ENCODE assay signal across 9 mouse cellular contexts in genomic region chr4:135154089-135154949, GRCm38 (mm10). TPM values are rescaled to one million over a fixed set of nuclear protein-coding genes. Genes with fewer than 3 reads are reported as not detected.
DNase-seq lines count a peak whose midpoint lies in the region; ATAC-seq and TF ChIP-seq lines count a peak whose summit lies in the region.
"Had no signal": no experiment of that assay in that cellular context is flagged by ENCODE, and none has a peak within 500 bp of the region (broad histone marks: within the 10 kb centered on the region; RNA-seq: fewer than 3 reads in every experiment).

No protein-coding gene starts in this region.

- DNase-seq in embryo, embryonic 10.5 days (ENCODE audit: low spot score): peak; percentile 60
- DNase-seq in embryo, embryonic 11 days: no peak
- peak; percentile 60 for DNase-seq in midbrain, embryonic 14.5 days
- DNase-seq in limb, embryonic 14.5 days (ENCODE audit: low spot score): no peak
- DNase-seq in thymus, postnatal 25 days: peak; percentile 42
- DNase-seq in hindbrain, embryonic 14.5 days (ENCODE audit: low spot score): no peak
- no peak for DNase-seq in lung, postnatal 10 days

- no peaks in the 10 kb centered on the region for H3K4me1 ChIP-seq in midbrain, embryonic 14.5 days (ENCODE audit: control insufficient read depth, insufficient read depth, low read length)
- peaks cover 11% of the 10 kb centered on the region; the same call in 1 of the 2 replicates for H3K4me1 ChIP-seq in midbrain, embryonic 15.5 days
- peaks cover 55% of the 10 kb centered on the region for H3K4me1 ChIP-seq in limb, embryonic 14.5 days (ENCODE audit: control insufficient read depth, insufficient read depth, low read length)
- no peaks in the 10 kb centered on the region for H3K4me1 ChIP-seq in hindbrain, embryonic 14.5 days (replicated peaks; ENCODE audit: control insufficient read depth, insufficient read depth, low read length)

- no peak overlapping the region for H3K4me3 ChIP-seq in midbrain, embryonic 14.5 days (replicated peaks; ENCODE audit: low read depth, low read length)
- H3K4me3 ChIP-seq in midbrain, embryonic 15.5 days: no peak overlapping the region
- H3K4me3 ChIP-seq in limb, embryonic 14.5 days (replicated peaks; ENCODE audit: low read length): peak overlapping the region; percentile 50
- H3K4me3 ChIP-seq in hindbrain, embryonic 14.5 days (replicated peaks; ENCODE audit: low read length): no peak overlapping the region

- no peak for ATAC-seq in midbrain, embryonic 14.5 days (ENCODE audit: low FRiP score, low TSS enrichment)
- ATAC-seq in midbrain, embryonic 15.5 days (replicated peaks): no peak
- no peak for ATAC-seq in limb, embryonic 14.5 days (ENCODE audit: low FRiP score, low read depth)
- ATAC-seq in hindbrain, embryonic 14.5 days (ENCODE audit: low FRiP score): no peak

- no peak overlapping the region for H3K4me2 ChIP-seq in midbrain, embryonic 14.5 days (ENCODE audit: low read length)
- no peak overlapping the region for H3K4me2 ChIP-seq in midbrain, embryonic 15.5 days
- H3K4me2 ChIP-seq in limb, embryonic 14.5 days (replicated peaks; ENCODE audit: low read depth, low read length, severe bottlenecking): peak overlapping the region; percentile 60
- no peak overlapping the region for H3K4me2 ChIP-seq in hindbrain, embryonic 14.5 days (replicated peaks)

- no peak for TF ChIP-seq POLR2A in limb, embryonic 14.5 days (IDR thresholded peaks at IDR 0.05; ENCODE audit: borderline replicate concordance, extremely low read depth, insufficient read depth, insufficient read length)

- no peaks in the 10 kb centered on the region for H3K9me3 ChIP-seq in midbrain, embryonic 14.5 days (ENCODE audit: control insufficient read depth, low read length)
- H3K9me3 ChIP-seq in midbrain, embryonic 15.5 days: no peaks in the 10 kb centered on the region
- no peaks in the 10 kb centered on the region for H3K9me3 ChIP-seq in limb, embryonic 14.5 days (ENCODE audit: control insufficient read depth, low read length)
- H3K9me3 ChIP-seq in hindbrain, embryonic 14.5 days (ENCODE audit: control insufficient read depth, low read length): no peaks in the 10 kb centered on the region

- H3K36me3 ChIP-seq in midbrain, embryonic 14.5 days (ENCODE audit: control insufficient read depth, insufficient read depth, low read length): no peaks in the 10 kb centered on the region
- H3K36me3 ChIP-seq in midbrain, embryonic 15.5 days (replicated peaks): no peaks in the 10 kb centered on the region
- H3K36me3 ChIP-seq in limb, embryonic 14.5 days (ENCODE audit: control insufficient read depth, insufficient read depth, low read length): no peaks in the 10 kb centered on the region
- H3K36me3 ChIP-seq in hindbrain, embryonic 14.5 days (replicated peaks; ENCODE audit: control insufficient read depth, insufficient read depth): no peaks in the 10 kb centered on the region

- no peak overlapping the region for H3K9ac ChIP-seq in midbrain, embryonic 14.5 days (replicated peaks; ENCODE audit: low read length)
- no peak overlapping the region for H3K9ac ChIP-seq in midbrain, embryonic 15.5 days
- H3K9ac ChIP-seq in limb, embryonic 14.5 days (ENCODE audit: low read depth, low read length, severe bottlenecking): peak overlapping the region; percentile 57
- no peak overlapping the region for H3K9ac ChIP-seq in hindbrain, embryonic 14.5 days

- WGBS in midbrain, embryonic 14.5 days: under 1% methylated on average over 21 of the region's 21 CpGs
- under 1% methylated on average over 21 of the region's 21 CpGs for WGBS in midbrain, embryonic 15.5 days
- WGBS in limb, embryonic 14.5 days: 4% methylated on average over 21 of the region's 21 CpGs
- WGBS in hindbrain, embryonic 14.5 days: 1% methylated on average over 21 of the region's 21 CpGs

- H3K27ac ChIP-seq in midbrain, embryonic 14.5 days (replicated peaks; ENCODE audit: low read depth, low read length): no peak overlapping the region
- no peak overlapping the region for H3K27ac ChIP-seq in midbrain, embryonic 15.5 days
- no peak overlapping the region for H3K27ac ChIP-seq in limb, embryonic 14.5 days (replicated peaks; ENCODE audit: low read depth, low read length)
- H3K27ac ChIP-seq in hindbrain, embryonic 14.5 days: no peak overlapping the region

- H3K27me3 ChIP-seq in midbrain, embryonic 14.5 days (ENCODE audit: control insufficient read depth, insufficient read depth, low read length): peaks cover 97% of the 10 kb centered on the region
- H3K27me3 ChIP-seq in midbrain, embryonic 15.5 days (replicated peaks): peaks cover 92% of the 10 kb centered on the region
- H3K27me3 ChIP-seq in limb, embryonic 14.5 days (ENCODE audit: control insufficient read depth, insufficient read depth, low read length): peaks cover 96% of the 10 kb centered on the region
- peaks cover 95% of the 10 kb centered on the region for H3K27me3 ChIP-seq in hindbrain, embryonic 14.5 days (ENCODE audit: control insufficient read depth, insufficient read depth, low read length)

RNA-seq across cellular contexts. Expression of gene Runx3, which starts 33.9 kb away (rescaled TPM):
- polyA plus RNA-seq in midbrain, embryonic 14.5 days (2014; fragmentation: Nextera tagmentation; extraction: Ambion mirVana): not detected in 2 replicates
- polyA plus RNA-seq in midbrain, embryonic 15.5 days (2015; fragmentation: Nextera tagmentation; extraction: Ambion mirVana): not detected in 2 replicates
- 11.1 and 18.3 TPM in 2 replicates for polyA plus RNA-seq in limb, embryonic 14.5 days (2012; rRNA removed)
- 6.3 and 7.7 TPM in 2 replicates for polyA plus RNA-seq in limb, embryonic 14.5 days (2014; fragmentation: Nextera tagmentation; extraction: Ambion mirVana)
- polyA plus RNA-seq in hindbrain, embryonic 14.5 days (2014; fragmentation: Nextera tagmentation; extraction: Ambion mirVana): not detected in 2 replicates
- polyA plus RNA-seq: kidney, embryonic 16.5 days had no signal

Comparison
In these comparisons a context has a peak if more than half of its experiments do, and no peak if none do; other contexts are left out.
1. DNase-seq: peak in embryo, embryonic 10.5 days (single experiment), midbrain, embryonic 14.5 days (single experiment) and thymus, postnatal 25 days (single experiment); none in embryo, embryonic 11 days (single experiment), limb, embryonic 14.5 days (single experiment), hindbrain, embryonic 14.5 days (single experiment) and lung, postnatal 10 days (single experiment).